Mouse (Mus musculus) mesoderm, embryonic 11.5 days (tissue): ENCODE results near the gene Taok3.

Experiments used
- DNase-seq: peaks from one replicate; pipeline ENCODE4 v3.0.0-alpha.2; 2012; ENCODE audit warnings: low read depth, low spot score

Gene Taok3

GRCm38 (mm10) chr5:117119777-117120488 is at the start of gene Taok3:
Gene Taok3 (plus strand): TSS chr5:117120129.
- DNase-seq: peak; percentile 99

GRCm38 (mm10) chr5:117087718-117088117 is 32.2 kb upstream of the Taok3 start:
- DNase-seq: peak; percentile 21

GRCm38 (mm10) chr5:117089147-117089546 is 30.8 kb upstream of the Taok3 start:
- DNase-seq: no peak

- no peak for DNase-seq
Measured at GRCm38 (mm10) chr5:117089786-117090185, 30.1 kb upstream of the Taok3 start.

- peak; percentile 76 for DNase-seq
Measured at GRCm38 (mm10) chr5:117094431-117094830, 25.5 kb upstream of the Taok3 start.

GRCm38 (mm10) chr5:117096716-117097115 is 23.2 kb upstream of the Taok3 start:
- DNase-seq: peak; percentile 72

GRCm38 (mm10) chr5:117099008-117099407 is 20.9 kb upstream of the Taok3 start:
- no peak for DNase-seq

GRCm38 (mm10) chr5:117099742-117100141 is 20.2 kb upstream of the Taok3 start:
- no peak for DNase-seq

GRCm38 (mm10) chr5:117103194-117103929 is 16.6 kb upstream of the Taok3 start:
- no peak for DNase-seq

- DNase-seq: no peak
Measured at GRCm38 (mm10) chr5:117104329-117104728, 15.6 kb upstream of the Taok3 start.

- DNase-seq: no peak
Measured at GRCm38 (mm10) chr5:117105761-117106160, 14.2 kb upstream of the Taok3 start.

GRCm38 (mm10) chr5:117108292-117108691 is 11.6 kb upstream of the Taok3 start:
- DNase-seq: no peak

GRCm38 (mm10) chr5:117108731-117109130 is 11.2 kb upstream of the Taok3 start:
- DNase-seq: no peak

- DNase-seq: no peak
Measured at GRCm38 (mm10) chr5:117109522-117109921, 10.4 kb upstream of the Taok3 start.

- DNase-seq: no peak
Measured at GRCm38 (mm10) chr5:117111064-117111773, 8.7 kb upstream of the Taok3 start.

- no peak for DNase-seq
Measured at GRCm38 (mm10) chr5:117111774-117112112, 8.2 kb upstream of the Taok3 start.

GRCm38 (mm10) chr5:117113330-117113729 is 6.6 kb upstream of the Taok3 start:
- no peak for DNase-seq

GRCm38 (mm10) chr5:117114581-117115192 is 5.2 kb upstream of the Taok3 start:
- DNase-seq: no peak

- DNase-seq: peak; percentile 49
Measured at GRCm38 (mm10) chr5:117115193-117115767, 4.6 kb upstream of the Taok3 start.

GRCm38 (mm10) chr5:117115836-117116366 is 4.0 kb upstream of the Taok3 start, which contains the start of gene Suds3:
Gene Suds3 (minus strand): TSS chr5:117116113.
- peak; percentile 93 for DNase-seq

GRCm38 (mm10) chr5:117116660-117117059 is 3.3 kb upstream of the Taok3 start:
- no peak for DNase-seq
